Mouse (Mus musculus) left cerebral cortex, postnatal 36 days (tissue): ENCODE measurements around the gene Apoe. TPM values are rescaled to one million over a fixed set of nuclear protein-coding genes. Genes with fewer than 3 reads are reported as not detected.
A peak's percentile ranks its signal among the peaks of the same experiment; 100 is the strongest.

ENCODE experiments used
- DNase-seq, 2 experiments: peaks; one replicate each; pipeline ENCODE4 v3.0.0; 2021 to 2022; ENCODE audit warnings: low spot score in 2 of 2, mixed read lengths in 1 of 2
- intact Hi-C: fragments of 180-260 bp; cut with DNase I; formaldehyde crosslinking; loops from one replicate; pipeline ENCODE4 v1.15.1; 2025
- total RNA-seq, 2 experiments: library from RNA; stranded (reverse); gene quantifications; 2 replicates each; pipeline ENCODE4 v1.2.3; 2021

Apoe gene
- total RNA-seq, 2 experiments from 2014 or later, result 1,886 to 2,087 TPM

GRCm38 (mm10) chr7:19716822-19717221 is 17.8 kb upstream of the Apoe start:
- intact Hi-C loops, result no loop called here
- DNase-seq, result no peak

GRCm38 (mm10) chr7:19716055-19716682 is 17.2 kb upstream of the Apoe start:
- intact Hi-C loops, result no loop called here
- no peak for DNase-seq

GRCm38 (mm10) chr7:19715239-19716054 is 16.5 kb upstream of the Apoe start, which contains the start of gene Tomm40:
TSS of gene Tomm40 (minus strand) at chr7:19715438.
- intact Hi-C loops, result loop anchor here (2.0 kb wide), 1 partner anchor 51 kb away; the partner anchor contains the start of gene Clptm1
- peak; percentile 99 for DNase-seq

- DNase-seq, result peak in 1 of 2 experiments; percentile 42
- intact Hi-C loops, result loop anchor here (2.0 kb wide), 1 partner anchor 50 kb away; the partner anchor contains the start of gene Clptm1
These were observed 15.8 kb upstream of the Apoe start for GRCm38 (mm10) chr7:19714836-19715235.

GRCm38 (mm10) chr7:19713598-19713997 is 14.6 kb upstream of the Apoe start:
- intact Hi-C loops, result no loop called here
- no peak for DNase-seq

GRCm38 (mm10) chr7:19713196-19713595 is 14.2 kb upstream of the Apoe start:
- intact Hi-C loops, result no loop called here
- no peak for DNase-seq

DNA sequence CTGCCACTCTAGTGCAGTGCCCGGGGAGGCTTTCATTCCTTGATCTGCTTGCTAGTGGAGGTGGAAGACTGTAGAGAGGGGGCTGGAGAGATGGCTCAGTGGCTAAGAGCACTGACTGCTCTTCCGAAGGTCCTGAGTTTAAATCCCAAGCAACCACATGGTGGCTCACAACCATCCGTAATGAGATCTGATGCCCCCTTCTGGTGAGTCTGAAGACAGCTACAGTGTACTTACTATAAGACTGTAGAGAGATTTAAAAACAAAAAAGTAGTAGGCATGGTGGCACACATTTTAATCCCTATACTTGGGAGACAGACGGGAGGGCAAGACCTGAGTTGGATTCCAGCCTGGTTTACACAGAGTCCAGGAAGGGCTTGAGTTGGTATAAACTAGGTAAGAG is 13.4 kb upstream of the Apoe start:
- no peak for DNase-seq
- intact Hi-C loops, result no loop called here

- intact Hi-C loops, result no loop called here
- no peak for DNase-seq
These were observed 11.7 kb upstream of the Apoe start for GRCm38 (mm10) chr7:19710650-19711049.

GRCm38 (mm10) chr7:19705271-19705670 is 6.3 kb upstream of the Apoe start:
- DNase-seq, result no peak
- intact Hi-C loops, result no loop called here

GRCm38 (mm10) chr7:19704475-19704874 is 5.5 kb upstream of the Apoe start:
- DNase-seq, result no peak
- intact Hi-C loops, result no loop called here

GRCm38 (mm10) chr7:19702859-19703555 is 4.0 kb upstream of the Apoe start:
- intact Hi-C loops, result no loop called here
- DNase-seq, result no peak

- intact Hi-C loops, result loop anchor here (1.0 kb wide), 1 partner anchor 32 kb away; no protein-coding TSS in a partner anchor
- peak; percentile 54 to 63 for DNase-seq
These were observed 2.2 kb upstream of the Apoe start for GRCm38 (mm10) chr7:19701069-19701761.

DNA sequence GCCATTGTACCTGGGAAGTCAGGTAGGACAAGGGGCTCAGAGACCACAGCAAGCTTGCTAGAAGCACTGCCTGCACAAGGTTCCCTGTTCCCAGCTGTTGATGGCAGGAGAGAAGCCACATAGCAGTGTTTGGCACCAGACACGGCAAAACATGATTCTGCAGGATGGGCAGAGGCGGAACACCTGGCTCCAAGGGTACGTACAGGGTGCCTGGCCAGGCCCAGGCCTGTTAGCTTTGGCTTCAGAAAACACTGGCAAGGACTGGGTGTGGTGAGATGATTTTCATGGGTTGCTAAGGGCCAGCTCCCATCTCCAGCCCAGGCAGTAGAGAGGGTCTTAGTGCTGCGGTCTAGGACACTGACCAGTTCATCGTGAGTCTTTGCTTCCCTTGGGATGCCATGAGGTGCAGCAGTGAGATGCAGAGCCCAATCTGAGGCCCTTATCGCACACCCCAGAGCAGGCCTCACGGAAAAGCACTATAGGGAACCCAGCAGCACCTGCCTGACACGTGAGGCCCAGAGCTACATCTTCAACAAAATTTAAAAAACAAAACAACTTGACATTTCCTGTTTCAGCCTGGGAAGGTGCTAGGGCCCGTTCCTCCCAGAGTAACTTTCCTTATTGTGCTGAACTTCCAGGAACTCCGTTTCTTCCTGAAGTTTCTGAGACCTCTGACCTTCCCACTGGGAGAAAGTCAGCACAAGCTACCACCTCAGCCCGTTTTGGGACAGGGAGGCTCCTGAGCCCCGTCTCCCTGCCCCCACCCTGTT is 1.5 kb upstream of the Apoe start:
- intact Hi-C loops, result loop anchor here (1.0 kb wide), 1 partner anchor 31 kb away; no protein-coding TSS in a partner anchor
- DNase-seq, result no peak

- no peak for DNase-seq
- intact Hi-C loops, result no loop called here
These were observed 800 bp upstream of the Apoe start for GRCm38 (mm10) chr7:19699827-19700148.

DNA sequence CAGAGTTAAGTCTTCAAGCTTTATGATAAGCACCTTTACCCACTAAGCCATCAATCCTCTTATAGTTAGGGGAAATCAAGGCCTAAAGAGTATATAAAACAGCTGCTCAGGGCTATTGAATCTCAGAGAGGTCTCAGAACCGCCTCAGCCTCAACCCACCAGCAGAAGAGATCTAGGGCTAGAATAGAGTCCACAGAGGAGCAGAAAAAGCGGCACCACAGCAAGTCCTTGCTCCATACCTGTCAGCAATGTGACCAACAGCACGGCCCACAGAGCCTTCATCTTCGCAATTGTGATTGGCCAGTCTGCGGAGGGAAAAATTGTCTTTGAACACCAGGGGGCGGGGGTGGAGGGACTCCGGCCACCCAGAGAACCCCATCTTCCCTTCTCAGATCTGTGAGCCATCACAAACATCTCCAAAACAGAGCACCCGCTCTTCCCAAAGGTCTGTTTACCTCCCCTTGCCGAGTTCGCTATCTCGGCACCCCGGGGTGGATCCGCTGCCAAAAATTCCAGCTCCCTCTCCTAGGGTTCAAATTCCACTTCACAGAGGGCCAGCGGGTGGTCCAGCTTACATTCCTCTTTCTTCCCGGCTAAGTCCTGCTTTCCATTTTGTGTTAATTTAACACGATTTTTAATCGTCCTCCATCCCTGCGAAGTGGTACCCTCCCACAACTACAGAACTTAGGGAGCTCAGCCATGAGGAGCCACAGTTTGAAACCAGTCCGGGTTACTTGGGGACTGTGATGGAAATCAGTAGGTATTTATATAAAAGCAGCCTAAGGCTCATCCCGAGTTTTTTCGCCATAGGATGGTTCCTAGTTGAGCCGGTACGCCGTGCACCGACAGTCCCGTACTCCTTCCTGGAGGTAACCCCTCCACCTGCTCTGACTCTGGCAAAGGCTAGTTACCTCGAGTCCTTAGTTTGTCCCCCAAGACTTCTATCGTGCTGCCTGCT is 760 bp downstream of the Apoe start:
- intact Hi-C loops, result no loop called here
- DNase-seq, result no peak

DNA sequence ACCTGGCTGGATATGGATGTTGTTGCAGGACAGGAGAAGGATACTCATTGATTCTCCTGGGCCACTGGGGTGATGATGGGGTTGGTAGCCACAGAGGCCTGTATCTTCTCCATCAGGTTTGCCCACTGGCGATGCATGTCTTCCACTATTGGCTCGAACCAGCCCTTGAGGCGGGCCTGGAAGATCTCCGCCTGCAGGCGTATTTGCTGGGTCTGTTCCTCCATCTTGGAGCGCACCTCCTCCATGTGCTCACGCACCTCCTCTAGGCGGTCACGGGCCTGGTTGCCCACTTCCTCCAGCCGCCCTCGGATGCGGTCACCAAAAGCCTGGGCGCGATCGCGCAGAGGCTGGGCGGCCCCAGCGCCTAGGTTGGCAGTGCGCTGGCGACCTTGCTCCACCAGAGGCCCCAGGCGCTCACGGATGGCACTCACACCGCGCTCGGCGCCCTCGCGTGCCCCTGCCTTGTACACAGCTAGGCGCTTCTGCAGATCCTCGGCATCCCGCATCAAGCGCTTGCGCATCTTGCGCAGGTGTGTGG is 2.6 kb downstream of the Apoe start:
- intact Hi-C loops, result no loop called here
- no peak for DNase-seq

DNA sequence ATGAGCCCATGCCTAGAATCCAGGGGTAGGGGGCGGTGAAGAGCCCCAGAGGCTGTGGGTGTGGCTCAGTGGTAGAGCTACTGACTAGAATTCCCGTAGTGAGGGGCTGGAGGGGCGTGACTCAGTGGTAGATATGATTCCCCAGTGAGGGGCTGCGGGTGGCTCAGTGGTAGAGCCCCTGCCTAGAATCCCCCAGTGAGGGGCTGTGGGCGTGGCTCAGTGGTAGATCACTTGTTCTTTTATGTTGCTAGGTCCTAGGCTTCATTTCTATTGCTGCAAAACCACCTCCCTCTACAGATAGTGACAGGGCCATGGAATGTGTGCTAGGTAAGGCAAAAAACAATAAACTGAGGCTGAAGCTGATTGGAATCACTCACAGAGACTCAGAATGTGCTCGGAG is 3.1 kb downstream of the Apoe start:
- DNase-seq, result no peak
- intact Hi-C loops, result no loop called here

DNA sequence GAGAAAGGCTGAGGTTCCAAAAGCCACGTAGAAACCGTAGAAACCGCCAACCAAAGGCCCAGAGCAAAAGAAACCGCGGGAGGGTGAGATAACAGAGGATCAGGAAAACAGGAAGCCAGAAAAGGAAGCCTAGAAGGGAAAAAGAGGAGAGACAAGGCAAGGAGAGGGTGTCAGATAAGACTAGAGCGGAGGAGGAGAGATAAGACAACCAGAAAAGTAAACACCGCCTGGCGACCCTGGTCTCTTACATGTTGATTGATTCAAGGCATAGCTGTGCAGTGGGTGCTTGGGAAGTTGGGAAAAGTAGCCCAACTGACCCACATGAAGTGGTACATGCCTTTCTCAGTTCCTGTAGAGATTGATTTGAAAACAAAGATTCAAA is 3.8 kb downstream of the Apoe start:
- DNase-seq, result no peak

More for the DNA sequence above, 3.8 kb downstream of the Apoe start:
- intact Hi-C loops, result no loop called here
